Mouse (Mus musculus) ES-Bruce4 (cell line): Measurements from ENCODE around the gene Pacs2.

Experiments
- CTCF ChIP-seq: IDR thresholded peaks from one replicate; pipeline ENCODE4 v1.8.1; 2011; ENCODE audit warnings: low read depth, low read length
- EP300 ChIP-seq: IDR thresholded peaks from 2 replicates; pipeline ENCODE4 v1.6.1; 2011; ENCODE audit warnings: low read depth, low read length; ENCODE audit not compliant: insufficient read depth
- POLR2A ChIP-seq: IDR thresholded peaks from one replicate; pipeline ENCODE4 v1.8.1; 2011; ENCODE audit warnings: low read length; ENCODE audit not compliant: insufficient read depth

DNA sequence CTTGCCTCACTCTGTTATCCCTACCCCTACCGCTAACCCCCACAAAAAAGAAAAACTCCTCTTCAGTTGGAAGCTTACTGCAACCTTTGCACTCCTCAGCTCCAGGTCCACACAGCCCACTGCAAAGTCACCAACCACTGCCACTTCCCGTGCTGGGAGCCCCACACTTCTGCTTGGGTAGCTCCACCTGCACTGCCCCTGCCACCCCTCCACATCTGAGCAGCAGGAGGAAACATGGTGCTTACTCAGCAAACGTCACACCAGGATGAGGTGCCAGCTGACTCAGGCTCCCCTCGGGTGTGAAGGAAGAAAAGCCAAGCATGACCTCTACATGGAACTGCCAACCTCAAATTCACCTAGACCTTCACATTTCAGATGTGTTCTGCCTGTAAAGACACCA, 20.2 kb upstream of the Pacs2 start:
- TF ChIP-seq CTCF (no peak), POLR2A (no peak), EP300 (no peak)
